Mouse (Mus musculus): Measurements from ENCODE around the gene Fbxo41.

- no peak for TF ChIP-seq CTCF (IDR thresholded peaks at IDR 0.05; ENCODE audit: low read depth, low read length)
- TF ChIP-seq POLR2A (IDR thresholded peaks at IDR 0.05; ENCODE audit: insufficient read depth, low read length), result no peak
These were observed 43.2 kb downstream of the Fbxo41 start for GRCm38 (mm10) chr6:85459621-85460020.

Measured in ES-Bruce4 (cell line).